Mouse (Mus musculus) activated CD4-positive, CD25-positive, alpha-beta regulatory T cell, adult 4 months (primary cell): ENCODE data around the gene Pitx1. TPM values are rescaled to one million over a fixed set of nuclear protein-coding genes. Genes with fewer than 3 reads are reported as not detected.

Source experiments
- ATAC-seq: one replicate; pipeline ENCODE4 v1.8.0; 2017
- polyA plus RNA-seq, 2 experiments: library from polyadenylated mRNA; unstranded; fragments of 100-300 nt; shearing (Covaris generic); gene quantifications; one replicate each; pipeline ENCODE4 v1.2.1; 2017

The Pitx1 gene
- polyA plus RNA-seq, 2 experiments from 2014 or later: not detected

DNA sequence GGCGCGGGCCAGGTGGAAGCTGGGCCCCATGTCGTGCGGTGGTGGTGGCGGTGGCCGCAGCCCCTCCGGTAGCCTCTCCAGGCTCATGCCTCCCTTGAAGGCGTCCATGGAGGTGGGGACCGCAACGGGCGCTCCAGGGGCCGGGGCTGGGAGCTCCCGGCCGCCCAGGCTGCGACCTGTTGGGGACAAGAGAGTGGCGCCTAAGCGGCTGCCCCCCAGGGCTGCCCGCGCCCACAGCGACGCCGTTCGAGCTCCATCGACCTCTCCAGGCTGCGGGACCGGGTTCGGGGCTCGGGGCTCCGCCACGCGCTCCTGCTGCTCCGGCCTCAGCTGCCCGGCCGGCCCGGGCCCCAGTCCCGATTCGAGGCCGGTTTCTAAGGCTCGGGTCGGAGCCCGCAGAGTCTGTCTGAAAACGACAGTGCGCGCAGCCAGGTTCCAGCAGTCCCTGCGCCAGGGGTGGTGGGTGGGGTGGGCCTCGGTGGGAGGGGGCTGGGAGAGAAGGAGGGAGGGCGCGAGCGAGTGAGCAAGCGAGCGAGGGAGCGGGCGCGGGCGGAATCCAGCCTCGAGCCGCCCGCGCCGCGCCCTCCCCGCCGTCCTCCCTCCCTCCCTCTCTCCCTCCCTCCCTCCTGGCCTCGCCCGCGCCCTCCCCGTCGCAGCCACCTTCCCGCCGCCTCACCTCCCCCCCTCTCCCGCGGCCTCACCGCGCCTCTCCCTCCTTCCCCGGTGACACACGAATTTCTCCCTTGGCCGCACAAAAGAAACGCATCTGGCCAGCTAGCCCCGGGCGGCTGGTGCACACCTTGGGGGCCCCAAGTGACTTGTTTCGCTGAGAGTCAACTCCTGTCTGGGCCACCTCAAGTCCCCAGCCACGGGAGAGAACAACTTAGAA, 4.9 kb downstream of the Pitx1 start:
- ATAC-seq: no peak

DNA sequence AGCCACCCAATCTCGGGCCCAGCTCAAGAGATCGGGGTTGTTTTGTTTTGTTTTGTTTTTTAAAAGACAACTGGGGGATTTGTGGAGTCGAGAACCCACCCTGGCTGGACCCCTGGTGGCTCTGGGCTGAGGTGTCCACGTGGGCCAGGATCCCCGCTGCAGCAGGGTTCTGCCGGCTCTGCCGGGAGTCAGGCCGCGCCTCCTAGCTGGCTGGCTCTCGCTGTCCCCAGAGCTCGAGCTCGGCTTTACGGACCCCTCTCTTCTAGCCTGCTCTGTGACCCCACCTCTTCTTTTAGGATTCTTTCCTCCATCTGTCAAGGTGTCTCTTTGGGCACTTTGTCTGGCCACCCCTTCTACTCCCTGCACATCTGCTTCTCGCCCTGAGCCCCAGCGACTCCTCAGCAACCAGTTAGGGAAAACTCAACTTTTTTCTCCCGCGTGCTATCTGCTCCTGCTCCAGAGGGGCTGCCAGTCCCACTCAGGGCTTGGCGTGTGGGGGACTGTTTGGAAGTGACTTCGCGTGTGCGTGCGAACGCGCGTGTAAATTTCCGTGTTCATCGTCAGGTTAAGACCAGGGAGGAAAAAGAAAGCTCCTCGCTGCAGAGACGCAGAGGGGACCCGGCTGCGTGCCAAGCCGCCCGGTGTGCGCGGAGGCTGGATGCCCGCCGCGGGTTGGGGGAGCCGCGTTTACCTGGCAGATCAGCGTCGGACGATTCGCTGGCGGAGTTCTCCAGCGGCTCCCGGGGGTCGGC, 5.7 kb downstream of the Pitx1 start:
- ATAC-seq: no peak

DNA sequence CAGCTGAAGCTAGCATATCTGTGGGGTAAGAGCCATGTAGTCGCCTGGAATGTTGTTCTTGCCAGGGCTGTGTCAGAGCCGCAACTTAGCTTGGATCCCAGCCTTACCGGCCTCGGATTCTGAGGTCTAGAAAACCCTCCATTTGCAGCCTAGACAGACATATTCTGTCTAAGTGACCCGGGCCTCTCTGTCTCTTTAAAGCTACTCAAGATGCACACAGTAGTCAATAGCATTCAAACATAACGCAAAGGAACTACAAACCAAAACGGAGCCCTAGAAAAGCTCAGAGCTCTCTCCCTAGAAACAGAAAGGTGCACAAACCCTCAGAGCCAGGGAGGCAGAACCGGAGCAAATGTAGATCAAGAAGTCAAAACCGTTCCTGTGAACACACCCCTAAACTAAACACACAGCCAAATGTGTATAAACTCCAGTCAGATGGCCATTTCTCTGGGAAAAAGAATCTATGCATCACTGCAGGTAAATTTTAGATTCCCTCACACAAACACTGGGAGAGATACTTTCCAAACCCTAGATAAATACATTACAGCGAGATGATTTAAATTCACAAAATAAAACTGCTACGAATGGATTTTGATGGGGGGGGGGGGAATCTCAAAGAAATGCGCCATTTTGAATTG, 6.9 kb downstream of the Pitx1 start:
- no peak for ATAC-seq

DNA sequence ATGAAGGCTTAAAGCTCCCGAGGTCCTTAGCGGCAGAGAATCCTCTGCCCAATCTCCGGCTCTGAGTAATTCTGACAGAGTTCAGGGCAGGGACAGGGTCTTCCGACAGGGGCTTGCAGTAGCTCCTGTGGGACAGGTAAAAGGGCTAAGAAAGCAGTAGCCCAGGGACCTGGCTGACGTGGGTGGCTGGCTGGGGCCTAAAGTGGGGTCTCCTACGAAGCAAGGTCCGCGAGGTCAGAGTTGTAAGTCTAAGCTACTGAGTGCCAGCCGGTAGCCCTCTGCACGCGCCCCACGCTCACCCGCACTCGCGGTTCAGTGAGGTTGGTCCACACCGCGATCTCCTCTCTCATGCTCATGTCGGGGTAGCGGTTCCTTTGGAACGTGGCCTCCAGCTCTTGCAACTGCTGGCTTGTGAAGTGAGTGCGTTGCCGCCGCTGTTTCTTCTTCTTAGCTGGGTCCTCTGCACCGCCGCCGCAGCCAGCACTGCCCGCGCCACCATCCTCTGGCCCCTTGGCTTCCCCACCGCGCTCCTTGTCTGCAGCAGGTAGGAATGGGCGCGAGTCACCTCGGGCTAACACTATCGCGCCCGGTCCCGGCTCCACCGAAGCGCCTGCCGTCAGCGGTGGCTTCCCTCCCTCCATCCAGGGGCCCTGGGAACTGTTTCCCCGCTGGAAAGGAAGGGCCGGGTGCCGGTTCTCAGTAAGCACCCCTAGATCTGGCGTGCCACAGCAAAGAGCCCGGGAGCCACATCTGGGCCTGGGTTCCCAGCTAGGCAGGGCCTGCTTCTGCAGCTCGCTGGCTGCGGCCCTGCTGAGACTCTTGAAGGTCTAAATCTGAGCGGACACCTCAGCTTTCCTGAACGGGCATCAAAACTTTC, 7.6 kb downstream of the Pitx1 start:
- no peak for ATAC-seq

DNA sequence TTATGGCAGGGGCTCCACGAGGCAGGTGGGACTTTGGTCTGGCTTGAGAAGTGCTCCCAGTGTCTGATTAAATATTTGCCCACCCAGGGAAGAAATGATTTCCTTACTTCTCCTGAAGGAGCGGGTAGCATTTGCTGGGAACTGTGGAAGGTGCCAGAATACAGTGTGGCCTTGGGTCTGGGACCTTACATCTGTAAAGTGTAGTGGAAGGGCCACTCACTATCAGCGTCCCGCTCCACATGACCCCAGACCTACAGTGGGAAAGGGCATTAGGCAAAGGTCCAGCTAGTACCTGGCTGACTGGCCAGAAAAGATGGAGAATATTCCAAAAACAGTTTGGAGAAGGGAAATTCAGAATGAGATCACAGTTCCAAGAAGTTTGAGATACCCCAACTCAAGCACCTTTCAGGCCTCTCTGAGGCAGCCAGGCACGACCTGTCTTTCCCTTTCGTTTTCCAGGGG, 8.3 kb downstream of the Pitx1 start:
- no peak for ATAC-seq

DNA sequence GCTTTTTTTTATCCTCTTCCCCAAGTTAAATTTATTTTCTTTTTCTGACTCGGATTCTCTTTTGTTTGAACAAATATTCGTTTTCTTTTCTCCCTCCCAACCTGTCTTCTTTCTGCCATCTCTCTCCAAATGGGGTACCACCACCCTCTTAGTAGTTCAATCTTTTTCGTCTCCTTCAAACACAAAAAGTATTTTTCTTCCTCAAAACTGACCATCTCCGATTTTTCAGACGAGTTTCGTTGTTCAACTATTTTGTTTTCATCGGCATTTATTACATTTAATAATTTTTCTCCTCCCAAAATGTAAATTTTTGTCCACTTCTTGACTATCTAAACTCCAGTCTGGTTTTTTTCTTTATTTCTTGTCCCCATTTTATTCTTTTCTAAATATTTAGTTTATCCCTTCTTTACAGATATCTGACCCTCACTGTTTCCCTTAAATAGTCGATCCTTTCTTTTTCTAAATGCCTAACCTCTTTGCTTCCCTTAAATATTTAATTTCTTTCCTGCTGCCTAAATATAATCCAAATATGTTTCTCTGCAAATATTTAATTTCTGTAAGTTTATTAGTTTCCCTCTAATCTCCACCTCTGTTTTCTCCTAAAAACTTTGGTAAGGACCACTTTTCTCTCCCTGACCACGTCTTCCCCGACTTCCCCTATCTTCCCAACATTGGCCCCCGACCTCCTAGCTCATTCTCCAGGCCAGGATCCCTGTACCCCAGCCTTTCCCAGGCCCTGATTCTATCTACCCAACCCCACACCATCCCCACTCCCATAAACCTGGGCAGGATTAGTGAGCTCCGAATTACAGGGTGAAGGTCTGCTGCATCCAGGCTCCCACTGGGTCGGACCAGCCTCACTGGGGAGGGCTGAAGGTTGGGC, 9.0 kb downstream of the Pitx1 start:
- no peak for ATAC-seq

DNA sequence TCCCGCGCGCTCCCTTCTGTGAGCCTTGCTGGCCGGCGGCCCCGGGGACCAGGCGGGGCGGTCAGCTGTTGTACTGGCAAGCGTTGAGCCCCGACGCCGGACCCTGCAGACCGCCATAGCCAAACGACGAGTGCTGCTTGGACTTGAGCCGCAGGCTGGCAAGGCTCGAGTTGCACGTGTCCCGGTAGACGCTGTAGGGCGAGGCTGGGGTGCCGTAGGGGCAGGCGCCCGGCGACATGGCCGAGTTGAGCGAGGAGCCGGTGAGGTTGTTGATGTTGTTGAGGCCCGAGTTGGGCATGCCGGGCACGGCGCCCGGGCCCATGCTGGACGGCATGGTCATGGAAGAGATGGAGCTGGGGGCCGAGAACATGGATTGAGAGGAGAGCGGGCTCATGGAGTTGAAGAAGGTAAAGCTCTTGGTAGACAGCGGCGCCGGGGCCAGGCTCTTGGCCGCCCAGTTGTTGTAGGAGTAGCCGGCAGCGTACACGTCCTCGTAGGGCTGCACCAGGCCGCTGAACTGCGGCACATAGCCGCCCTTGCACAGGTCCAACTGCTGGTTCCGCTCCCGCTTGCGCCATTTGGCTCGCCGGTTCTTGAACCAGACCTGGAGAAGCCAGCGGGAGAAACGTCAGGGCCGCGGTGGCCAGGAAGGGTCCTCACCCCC, 9.9 kb downstream of the Pitx1 start:
- ATAC-seq: no peak

DNA sequence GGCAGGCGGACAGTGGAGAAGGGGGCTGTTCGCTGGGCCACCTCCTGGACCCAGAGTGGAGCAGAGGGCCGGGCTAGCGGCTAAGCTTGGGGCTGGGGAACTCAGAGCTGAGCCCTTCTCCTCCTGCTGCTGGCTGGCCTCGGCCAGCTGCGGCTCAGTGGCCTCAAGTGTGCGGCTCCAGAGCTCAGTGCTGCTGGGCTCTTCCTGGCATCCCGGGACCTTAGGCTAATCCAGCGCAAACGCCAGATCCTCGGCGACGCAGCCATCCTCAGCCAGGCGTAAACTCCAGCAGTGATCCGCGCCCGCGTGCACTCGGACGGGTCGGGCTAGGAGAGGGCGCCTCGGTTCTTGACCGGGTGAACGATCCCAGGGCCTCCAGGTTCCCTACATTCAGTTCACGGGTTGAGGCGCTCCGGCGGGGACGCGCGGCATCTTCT, 10.7 kb downstream of the Pitx1 start:
- ATAC-seq: no peak

DNA sequence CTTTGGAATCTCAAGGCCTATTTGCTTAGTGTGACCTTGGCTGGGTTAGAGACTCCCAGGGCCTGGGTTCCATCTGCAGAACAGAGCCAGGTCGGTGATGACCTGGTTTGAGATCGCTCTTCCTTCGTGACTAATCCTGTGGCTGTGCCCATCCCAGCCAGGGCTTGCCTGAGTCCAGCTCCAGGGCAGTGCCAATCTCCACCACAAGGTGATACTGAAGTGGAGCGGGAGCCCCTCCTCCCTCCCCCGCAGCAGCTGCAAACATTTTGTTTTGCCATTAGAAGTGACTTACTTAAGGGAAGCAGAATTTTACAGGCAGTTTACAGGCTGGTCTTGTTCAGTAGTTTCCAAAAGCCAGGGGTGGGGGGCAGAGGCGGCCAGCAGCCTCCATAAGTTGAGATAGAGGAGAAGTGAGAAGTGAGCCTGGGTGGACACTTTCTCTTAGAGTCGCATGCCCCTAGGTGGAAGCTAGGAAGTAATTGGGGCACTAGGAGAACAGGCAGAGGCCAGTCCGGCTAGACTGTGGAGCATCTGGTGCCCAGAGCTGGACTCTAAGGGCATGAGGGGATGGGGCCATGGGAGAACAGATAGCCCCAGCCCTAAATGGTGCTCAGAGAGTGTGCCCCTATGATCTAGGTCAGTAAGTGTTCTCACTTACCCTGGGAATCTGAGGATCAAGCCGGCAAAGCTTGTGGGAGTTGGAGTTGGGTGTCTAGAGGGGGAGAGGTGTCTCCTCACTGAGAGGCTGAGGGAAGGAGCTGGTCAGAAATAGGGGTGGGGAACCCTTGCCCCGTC, 11.6 kb downstream of the Pitx1 start:
- ATAC-seq: no peak

DNA sequence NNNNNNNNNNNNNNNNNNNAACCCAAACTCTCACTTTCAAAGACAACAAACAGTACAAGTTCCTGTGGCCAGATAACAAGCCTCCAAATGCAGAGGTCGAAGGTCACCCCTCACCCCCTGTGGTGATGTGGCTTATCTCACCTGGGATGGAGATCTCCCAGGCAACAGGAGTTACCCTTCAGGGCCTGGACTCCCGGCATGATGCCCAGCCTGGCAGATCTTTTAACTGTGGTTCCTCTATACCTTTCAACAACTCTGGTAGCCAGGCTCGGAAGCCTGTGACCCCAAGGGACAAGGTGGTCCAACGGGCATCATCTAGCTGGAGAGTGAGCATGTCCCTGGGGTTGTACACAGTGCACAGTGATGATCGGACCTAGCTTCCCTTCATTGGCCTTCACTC, 13.5 kb downstream of the Pitx1 start:
- no peak for ATAC-seq

DNA sequence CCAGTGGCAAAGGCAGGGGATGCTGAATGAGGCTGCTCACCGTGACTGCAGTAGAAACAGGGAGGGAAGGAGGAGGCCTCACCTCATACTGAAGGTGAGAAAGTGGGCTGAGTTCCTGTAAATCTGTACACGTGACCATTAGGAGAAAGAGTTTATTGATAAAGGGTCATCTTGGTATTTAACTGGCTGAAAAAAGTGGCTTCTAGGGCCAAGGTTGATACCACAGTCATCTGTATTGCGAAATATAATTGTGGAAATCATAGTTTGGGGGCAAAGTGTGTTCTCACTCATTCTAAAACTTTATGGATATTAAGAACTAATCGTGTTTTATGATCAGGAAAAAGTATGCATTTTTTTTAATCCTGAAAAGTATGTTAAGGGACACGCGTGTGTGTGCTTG, 21.2 kb downstream of the Pitx1 start:
- no peak for ATAC-seq

DNA sequence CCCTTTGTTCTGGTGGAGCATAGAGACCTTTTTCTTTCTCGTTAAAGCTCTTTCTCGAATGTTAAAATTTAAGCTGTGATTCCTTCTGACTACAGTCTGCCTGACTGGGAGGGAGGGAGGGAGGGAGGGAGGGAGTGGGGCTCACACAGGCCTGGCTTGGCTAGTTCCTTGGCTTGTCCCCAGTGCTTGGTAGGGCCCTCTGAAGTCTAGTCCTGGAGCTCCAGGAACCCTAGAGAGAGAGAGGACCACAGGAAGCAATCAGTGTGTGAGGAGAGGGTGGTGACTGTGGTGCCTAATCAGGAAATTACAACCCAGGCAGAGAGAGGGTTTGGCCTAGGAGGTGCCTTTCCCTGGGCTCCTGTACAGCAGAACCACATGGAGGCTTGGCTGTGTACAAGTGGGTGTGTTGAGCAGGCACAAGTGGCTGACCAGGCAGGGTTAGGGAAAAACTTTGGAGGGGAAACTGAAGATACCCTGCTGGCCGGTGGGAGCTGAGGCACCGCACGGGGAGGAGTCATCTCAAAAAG, 22.4 kb downstream of the Pitx1 start:
- no peak for ATAC-seq

DNA sequence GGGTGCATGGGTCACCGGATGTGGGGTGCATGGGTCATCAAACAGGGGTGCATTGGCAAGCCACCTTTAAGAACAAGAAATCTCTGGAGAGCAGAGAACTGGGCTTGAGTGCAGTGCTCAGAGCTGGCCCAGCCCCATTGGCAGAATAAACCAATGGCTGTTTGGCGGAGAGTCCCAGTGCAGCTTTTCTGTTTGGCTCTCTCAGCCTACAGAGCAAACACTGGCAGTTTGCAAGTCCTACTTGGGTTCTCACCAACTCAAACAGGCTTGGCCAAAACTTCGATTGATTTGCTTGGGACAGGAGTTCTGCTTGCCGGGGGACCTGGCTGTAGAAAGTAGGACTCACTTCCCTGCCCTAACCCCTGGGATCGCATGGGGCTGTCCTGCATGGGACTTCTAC, 25.0 kb downstream of the Pitx1 start:
- ATAC-seq: no peak

DNA sequence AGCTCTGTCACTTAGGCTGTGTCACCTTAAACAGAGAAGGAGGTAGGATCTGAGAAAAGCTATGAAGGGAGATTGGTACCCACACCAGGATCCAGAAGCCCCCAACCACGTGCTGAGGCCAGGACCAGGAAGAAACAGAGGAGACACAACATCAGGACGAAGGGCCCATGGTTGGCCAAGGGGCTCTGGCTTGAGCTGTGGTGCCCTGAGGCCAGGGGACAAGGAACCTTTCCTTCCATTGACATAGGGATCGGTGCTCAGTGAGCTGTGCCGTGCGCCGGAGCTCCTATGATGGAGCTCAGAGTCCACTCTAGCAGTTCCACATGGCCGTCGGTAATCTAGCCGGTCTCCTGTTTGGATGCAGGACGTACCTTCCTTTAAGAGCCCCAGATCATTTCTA, 26.3 kb downstream of the Pitx1 start:
- no peak for ATAC-seq

DNA sequence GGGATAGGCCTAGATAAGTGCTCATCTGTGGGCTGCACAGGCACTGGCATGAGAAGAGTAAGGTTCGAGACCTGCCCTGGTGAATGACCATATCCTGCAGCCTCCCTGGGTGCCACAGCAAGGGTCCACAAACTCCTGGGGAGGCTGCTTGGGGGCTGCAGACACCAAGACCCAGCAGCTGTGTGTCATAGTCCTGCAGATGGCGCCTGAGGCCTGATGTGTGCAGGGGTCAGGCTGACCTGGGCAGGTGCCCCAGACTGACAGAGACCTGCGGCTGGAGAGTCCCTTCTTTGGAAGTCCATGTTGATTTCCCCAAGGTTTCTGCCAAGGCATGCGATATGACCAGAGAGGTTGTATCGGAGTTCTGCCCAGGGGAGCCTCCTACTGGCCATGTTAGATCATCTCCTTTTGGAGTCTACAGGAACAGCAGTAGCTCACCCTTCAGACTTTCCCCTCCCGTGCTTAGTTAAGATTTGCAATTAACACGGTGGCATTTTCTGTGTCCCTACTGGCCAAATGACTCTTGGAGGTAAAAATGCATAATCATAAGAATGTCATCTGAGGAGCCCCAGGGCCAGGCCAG, 26.9 kb downstream of the Pitx1 start:
- ATAC-seq: no peak

DNA sequence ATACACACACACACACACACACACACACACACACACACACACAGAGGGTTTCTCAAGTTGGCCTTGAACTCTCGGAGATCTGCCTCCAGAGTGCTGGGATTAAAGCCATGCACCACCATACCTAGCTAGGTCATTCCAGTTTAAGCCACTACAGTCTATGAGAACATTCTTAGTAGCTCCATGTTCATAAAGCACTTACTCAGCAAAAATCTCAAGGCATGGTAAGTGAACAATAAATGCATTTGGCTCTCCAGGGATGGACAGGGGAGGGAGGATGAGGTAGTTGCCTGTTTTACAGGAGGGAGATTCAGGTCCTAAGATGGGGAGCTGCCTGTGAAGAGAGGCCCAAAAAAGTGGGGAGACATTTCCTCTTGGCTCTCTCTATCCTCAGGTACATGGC, 32.0 kb downstream of the Pitx1 start:
- no peak for ATAC-seq

DNA sequence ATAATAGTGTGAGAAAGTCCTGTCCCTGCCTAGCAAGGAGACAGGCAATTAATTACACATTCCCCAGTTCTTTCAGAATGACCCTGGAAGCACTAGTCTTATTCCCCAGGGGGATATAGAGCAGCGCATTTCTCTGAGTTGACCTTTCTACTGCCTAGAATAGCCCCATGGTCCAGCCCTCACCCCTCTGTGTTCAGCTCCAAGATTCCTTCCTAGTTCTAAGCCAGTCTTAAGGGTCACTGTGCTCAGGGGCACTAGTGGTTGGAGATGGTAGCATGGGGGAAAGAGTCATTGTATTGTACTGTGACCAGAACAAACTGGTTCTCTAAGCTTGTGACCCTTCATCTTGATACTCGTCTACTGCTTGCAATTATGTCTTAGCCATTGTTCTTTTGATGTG, 34.7 kb downstream of the Pitx1 start:
- no peak for ATAC-seq

DNA sequence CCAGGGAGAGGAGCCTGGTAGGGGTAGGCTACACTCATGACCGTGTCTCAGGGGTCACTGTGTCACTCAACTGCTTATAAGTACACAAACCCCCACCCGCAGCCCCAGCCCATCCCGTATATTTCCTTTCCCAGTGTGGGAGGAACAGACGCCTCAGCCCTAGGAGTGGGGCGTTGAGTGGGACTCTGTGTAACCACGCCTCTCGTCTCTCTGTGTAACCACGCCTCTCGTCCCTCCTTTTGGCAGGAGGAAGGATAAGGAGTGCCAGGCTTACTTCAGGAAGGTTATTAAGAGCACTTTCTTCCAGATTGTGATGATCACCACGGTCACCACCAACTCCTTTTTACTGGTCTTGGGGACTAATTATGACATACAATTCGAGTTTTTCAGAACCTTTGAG, 49.9 kb downstream of the Pitx1 start:
- ATAC-seq: no peak

DNA sequence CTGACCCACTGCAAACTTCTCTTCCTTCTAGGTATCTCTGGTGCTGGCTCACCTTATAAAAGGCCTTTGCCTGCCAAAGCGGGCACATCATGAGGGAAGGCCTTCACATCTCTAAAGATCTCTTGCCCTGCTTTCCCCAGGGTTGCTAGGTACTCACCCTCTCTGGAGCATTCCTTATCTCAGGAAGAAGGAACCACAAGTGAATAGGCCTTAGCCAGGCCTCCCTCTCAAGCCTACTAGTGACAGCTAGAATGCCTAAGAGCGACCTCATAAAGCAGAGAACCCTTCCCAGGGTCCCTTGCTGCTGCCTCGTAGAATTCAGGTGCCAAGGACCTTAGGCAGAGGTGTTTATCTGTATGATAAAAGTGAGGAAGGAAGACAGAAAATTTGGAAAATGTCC, 51.7 kb downstream of the Pitx1 start, which contains the start of gene Catsper3:
Gene Catsper3 (plus strand): TSS at position 301 of the 400 bp plus-strand sequence.
- no peak for ATAC-seq
